Mouse (Mus musculus) lung, adult 2 months (tissue): ENCODE results near the gene Tlcd1.

Source experiments
- CTCF ChIP-seq: fragments of 200-500 bp; IDR thresholded peaks from 2 replicates; pipeline ENCODE4 v1.5.1; 2011; ENCODE audit warnings: mild to moderate bottlenecking, low read length, control low read depth; ENCODE audit not compliant: insufficient read depth
- POLR2A ChIP-seq: fragments of 200-500 bp; IDR thresholded peaks from 2 replicates; pipeline ENCODE4 v1.6.1; 2011; ENCODE audit warnings: low read depth, mild to moderate bottlenecking, control low read depth, low read length, borderline replicate concordance; ENCODE audit errors: extremely low read depth

DNA sequence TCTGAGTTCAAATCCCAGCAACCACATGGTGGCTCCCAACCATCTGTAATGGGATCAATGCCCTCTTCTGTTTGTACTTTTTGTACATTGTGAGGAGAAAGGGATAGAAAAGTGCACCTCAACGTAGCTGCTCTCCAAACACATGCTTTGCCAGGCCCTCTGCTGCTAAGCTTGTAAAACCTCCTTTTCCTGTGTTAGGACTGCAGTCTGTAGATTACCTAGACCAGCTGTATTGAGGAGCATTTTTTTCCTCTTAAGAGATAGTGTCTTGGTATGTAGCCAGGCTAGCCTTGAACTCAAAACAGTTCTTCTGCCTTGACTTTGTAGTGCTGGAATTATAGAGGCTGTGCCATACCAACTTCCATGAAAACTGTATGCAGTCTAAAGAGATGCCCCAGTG, 40.4 kb upstream of the Tlcd1 start:
- TF ChIP-seq POLR2A: no peak
- no peak for TF ChIP-seq CTCF
